Mouse (Mus musculus): Measurements from ENCODE around the gene Cdc37l1. TPM values are rescaled to one million over a fixed set of nuclear protein-coding genes. Genes with fewer than 3 reads are reported as not detected.
A peak's percentile ranks its signal among the peaks of the same experiment; 100 is the strongest.
"Not testable (repeated sequence)": the region's sequence is repeated elsewhere in the genome, so short reads cannot be mapped to it uniquely, and the experiment has no call there.

Gene Cdc37l1
- total RNA-seq, 2 experiments from 2014 or later, result 58.5 to 64.7 TPM

DNA sequence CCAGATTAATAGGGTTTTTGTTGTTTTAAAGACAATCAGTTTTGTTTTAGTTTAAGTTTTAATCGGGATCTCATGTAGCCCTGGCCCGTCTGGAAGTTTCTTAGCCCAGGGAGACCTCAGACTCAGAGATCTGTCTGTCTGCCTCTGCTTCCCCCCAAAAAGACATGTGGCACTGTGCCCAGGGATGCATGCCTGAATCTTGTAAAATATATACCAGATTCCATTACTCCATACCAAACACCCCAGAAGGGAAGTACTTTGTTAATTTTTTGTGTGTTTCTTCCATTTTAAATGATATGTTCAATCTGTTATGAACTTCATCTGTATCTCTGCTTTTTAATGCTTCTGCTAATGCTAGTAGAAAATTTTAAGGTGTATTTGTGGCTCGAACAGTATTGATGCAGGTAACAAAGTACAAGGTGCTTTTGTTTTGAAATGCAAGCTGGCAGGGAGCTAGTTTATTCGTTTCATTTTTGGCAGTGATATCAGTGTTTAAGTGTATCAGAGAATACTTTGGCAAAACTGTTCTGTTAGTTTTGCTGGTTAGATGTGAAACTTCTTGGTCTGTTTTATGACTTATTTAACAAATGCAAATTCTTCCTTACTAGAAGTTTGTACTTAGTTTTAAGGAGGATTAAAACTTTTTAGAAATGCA is 8.0 kb downstream of the Cdc37l1 start:
- intact Hi-C loops (cut with DNase I), result no loop called here

DNA sequence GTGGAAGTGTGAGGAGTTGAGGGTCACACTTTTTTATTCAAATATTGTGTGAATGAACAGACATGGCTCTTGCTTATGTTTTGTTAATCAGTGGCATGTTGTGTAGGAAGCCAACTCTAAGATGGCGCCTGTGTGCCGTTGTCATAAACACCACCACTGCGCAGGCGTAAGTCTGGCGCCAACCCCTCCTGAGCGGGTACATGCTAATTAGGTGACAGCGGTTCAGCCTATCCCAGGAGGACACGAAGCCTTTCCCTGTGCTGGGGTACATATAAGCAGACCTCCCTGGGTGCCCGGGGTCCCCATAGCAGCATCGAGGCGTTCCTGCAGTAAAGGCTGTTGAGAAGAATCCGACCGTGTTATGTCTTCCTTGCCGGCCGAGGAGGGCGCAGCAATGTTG is 10.2 kb downstream of the Cdc37l1 start:
- intact Hi-C loops (cut with DNase I); DNase-seq (ENCODE audit: low spot score): not testable (repeated sequence)

More for the DNA sequence above, 8.0 kb downstream of the Cdc37l1 start:
- no peak for DNase-seq (ENCODE audit: low spot score)

DNA sequence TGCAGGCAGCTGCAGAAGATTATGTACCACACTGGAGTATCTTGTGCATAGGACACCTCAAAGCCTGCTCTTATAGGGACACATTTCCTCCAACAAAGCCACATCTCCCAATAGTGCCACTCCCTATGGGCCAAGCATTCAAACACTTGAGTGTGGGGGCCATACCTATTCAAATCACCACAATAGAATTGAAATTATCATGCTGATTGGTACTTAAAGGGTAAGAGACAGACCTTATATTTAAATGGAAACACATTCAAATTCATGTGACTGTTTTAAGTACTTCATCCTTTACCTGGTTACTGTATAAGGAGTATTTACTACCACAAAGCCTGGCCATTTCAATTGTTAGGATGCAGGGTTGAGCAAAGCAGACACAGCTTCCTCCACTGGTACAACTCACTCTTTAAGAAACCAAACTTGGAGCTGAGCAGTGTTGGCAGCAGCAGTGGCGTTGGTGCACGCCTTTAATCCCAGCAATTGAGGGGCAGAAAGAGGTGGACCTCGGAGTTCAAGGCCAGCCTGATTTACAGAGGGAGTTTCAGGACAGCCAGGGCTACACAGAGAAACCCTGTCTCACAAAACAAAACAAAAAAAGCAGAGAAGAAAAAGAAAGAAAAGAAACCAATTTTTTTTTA is 18.0 kb downstream of the Cdc37l1 start:
- intact Hi-C loops (cut with DNase I), result no loop called here
- DNase-seq (ENCODE audit: low spot score), result no peak

DNA sequence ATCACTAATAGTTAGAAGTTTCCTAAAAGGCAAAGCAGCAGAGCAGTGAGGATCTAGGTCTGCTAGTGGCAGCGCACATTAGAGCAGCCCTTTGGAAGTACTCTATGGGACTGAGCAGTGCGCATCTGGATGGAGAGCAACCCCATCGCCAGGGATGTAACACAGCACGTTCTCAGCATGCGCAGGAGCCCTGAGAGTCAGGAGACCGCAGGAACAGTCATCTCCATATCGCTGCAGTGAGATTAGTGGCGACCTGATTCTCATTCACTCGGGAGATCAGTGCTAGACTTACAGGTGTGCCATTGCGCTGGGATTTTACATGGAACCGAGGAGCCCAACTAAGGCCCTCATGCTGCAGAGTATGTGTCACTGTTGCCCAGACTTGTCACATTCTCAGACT is 18.9 kb downstream of the Cdc37l1 start:
- intact Hi-C loops (cut with DNase I), result no loop called here

DNA sequence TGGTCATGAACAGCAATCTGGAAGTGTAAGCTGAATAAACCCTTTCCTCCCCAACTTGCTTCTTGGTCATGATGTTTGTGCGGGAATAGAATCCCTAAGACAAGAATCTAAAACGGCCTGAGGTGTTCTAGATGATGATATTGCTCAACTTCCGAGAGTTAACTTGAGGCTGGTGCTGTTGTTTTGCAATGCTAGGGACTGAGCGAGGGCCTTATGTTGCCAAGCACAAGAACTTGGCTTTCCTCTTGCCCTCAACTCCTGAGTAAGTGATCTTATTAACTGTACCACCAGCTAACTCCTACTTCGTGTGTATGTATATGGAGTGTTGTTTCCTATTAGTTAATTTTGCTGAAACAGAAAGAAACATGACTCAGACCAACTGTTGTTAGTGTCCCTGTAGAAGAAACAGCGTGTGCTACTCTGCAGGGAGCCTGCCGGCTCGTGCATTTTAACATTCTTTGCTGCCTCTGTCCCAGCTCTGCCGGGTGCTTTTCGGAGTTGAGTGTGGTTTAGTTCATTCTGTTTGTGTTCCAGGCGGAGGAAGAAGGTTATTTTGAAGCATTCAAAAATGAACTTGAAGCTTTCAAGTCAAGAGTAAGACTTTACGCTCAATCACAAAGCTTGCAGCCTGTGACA is 21.3 kb downstream of the Cdc37l1 start:
- intact Hi-C loops (cut with DNase I), result no loop called here
- DNase-seq (ENCODE audit: low spot score), result no peak

More for the DNA sequence above, 18.9 kb downstream of the Cdc37l1 start:
- no peak for DNase-seq (ENCODE audit: low spot score)

DNA sequence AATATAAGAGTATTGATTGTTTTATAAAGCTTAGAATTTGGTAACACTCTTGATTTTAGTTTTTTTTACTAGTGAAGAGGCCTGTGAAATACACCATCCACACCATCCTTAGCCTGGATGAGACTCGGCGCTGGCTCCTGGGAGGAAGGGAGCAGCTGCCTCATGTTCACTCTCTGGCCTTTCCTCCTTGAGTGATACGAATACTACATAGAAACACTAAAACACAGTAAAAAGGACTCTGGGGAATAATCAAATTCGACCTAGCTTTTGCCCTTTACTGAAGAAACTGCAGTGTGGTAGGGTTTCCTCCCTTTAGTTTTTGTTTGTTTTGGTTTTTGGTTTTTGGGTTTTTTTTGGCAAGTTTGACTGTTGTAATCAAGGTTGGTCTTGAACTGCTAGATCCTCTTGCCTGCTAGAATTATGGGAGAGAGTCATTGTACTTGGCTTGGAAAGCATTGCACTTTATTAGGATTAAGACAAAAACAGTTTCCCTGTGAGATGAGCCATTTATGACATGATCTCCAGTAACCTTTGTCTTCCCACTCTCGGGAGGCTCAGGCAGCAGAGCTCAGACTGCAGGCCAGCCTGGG is 24.4 kb downstream of the Cdc37l1 start:
- DNase-seq (ENCODE audit: low spot score), result no peak
- intact Hi-C loops (cut with DNase I), result no loop called here

DNA sequence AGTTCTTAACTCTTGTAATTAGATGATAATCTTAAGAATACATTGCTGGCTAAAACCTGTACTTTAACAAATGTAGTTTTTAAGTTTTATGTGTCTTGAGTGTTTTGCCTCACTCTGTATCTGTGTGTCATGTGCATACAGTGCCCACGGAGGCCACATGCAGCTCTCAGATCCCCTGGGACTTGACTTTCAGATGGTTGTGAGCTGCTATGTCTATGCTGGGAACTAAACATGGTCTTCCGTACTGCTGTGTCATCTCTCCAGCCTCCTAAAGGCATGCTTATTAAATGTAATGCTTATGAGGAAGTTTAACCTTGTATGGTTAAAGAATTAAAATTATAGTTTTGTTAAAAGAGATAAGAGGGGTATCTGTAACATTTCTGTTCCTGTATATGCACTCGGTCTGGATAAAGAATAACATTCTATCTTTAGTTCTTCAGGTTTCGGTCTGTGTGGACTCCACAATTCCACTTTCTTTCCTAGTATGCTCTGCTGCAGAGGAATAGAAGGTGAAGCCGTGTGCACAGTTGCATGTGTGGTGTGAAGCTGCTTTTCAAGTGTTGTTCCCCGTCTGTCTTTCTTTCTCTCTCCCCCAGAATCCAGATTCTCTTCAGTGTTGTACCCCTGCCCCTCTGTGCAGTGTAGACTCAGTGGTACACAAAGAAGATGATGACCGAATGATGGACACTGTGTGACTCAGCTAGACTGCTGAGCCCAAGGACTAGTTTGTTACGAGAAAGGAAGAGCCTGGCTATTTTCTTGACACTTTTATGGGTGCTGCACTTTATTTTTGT is 25.5 kb downstream of the Cdc37l1 start:
- intact Hi-C loops (cut with DNase I), result no loop called here

DNA sequence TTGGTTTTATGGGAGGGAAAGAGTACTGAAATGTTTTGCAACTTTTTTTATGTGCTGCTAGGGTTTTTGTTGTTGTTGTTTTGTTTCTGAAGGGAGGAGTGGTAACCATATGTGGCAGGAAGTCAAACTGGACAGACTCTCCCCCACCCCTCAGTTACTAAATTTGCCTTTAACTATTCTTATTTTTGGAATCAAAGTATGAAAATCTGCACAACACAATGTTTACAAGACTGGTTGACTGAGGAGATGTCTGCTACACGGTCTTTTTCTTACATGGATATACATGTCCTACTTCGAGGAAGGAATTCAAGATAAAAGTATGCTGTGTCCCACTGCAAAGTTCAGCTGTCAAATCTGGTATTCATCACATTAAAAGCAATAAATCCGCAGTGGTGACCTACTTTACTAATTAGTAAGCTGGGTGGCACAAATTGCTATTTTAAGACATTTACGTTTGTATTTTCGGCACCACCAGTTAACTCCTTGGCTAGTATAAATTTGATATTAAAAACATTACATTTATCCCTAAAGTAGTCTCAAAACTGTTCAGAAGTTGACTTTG is 26.1 kb downstream of the Cdc37l1 start:
- intact Hi-C loops (cut with DNase I), result no loop called here
- no peak for DNase-seq (ENCODE audit: low spot score)

More for the DNA sequence above, 25.5 kb downstream of the Cdc37l1 start:
- DNase-seq (ENCODE audit: low spot score), result no peak

DNA sequence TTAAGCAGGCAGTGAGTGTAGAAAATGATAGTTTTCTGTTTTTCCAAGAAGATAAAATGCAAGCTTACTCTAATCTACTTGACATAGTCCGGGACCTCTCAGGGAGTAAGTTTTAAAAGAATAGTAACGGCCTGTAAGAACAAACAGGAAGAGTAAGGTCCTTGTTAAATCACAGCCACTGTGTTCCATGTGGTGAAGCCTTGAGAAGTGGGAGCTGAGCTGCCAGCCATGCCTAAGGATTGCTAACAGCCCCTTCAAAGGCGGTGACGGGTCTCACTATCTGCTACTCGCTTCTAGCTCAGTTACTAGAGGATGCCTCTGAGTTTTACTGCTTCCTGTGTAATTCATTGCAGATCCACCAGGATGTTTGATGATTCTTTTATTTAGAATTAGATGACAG is 26.6 kb downstream of the Cdc37l1 start:
- DNase-seq (ENCODE audit: low spot score), result no peak
- intact Hi-C loops (cut with DNase I), result no loop called here

DNA sequence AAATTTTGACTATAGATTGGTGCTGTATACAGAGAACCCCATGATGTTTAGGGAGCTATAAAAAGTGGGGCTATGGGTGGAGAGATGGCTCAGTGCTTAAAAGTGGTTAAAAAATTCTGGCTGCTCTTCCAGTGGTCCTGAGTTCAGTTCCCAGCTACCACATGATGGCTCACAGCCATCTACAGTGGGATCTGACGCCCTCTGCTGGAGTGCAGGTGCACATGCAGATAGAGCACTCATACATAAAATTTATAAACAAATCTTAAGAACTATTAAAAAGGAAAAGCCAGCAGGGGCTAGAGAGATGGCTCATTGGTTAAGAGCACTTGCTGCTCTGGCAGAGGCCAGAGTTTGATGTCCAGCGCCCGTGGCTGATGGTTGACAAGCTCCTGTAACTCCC is 29.5 kb downstream of the Cdc37l1 start:
- DNase-seq (ENCODE audit: low spot score), result no peak
- intact Hi-C loops (cut with DNase I), result no loop called here

DNA sequence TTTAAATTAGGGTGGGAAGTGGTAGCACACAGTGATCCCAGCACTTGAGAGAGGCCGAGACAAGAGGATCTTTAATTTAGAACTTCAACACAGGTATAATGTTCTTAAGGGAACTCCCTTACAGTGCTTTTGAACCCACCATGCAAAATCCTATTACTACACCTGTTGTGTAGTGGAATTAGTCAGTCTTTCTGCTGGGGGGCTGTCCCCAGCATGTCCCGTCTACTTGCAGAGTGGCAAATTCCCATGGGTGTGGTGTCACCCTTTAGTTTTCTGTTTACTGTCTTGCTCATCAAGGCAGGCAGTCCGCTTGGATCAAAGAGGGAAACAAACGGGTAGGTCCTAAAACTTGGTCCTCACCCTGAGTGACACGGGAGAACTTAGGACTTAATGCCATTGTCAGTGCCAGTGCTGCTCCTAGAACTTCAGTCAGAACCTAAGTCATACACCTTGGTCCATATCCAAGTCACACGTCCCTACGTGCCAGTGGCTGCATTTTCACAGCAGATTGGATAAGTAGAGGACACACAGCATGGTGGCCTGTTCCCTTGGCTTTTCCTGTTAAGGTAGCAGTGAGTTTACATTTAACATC is 31.7 kb downstream of the Cdc37l1 start:
- intact Hi-C loops (cut with DNase I), result no loop called here
- no peak for DNase-seq (ENCODE audit: low spot score)

DNA sequence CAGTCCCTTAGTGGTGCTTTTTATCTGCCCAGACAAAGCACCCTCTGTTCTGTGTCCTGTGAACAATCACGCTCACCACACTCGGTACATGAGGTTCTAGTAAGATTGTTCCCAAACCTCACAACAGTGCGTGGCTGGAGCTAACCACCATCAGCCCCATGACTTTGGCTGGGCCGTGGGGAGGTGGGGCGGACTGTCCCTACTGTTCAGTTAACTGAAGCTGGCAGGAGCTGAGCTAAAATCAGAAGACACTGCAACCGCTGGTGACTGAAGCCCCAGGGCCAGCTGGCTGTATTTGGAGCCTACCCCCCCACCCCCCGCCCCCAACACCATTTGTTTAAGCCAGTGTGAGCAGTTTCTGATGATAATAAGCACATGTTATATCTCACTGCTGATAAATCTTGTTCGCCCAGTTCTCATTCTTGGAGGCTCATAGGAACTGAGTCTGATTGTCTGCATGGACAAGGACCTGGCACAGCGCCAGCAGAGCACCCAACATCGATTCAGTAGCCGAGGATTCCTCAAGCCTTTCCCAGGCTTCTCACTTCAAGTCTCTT is 34.3 kb downstream of the Cdc37l1 start:
- peak; percentile 42 for DNase-seq (ENCODE audit: low spot score)
- intact Hi-C loops (cut with DNase I), result no loop called here

DNA sequence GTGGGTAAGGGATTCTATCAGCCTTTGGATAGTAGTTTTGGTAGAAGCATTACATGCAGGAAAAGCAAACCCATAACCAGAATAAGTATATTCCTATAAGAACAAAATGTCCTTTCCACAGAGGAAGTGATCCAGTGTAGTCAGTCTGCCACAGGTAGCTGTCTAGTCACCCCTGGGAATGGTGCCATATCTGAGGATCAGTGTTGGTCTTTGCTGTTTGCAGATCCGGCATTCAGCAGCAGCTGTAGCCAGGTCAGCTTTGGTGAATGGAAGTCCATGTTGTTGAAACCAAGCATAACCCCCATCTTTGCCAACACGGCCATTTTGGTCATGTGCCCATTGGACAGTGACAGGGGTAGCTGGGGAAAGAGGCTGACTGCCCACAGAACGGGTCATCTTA is 41.6 kb downstream of the Cdc37l1 start:
- intact Hi-C loops (cut with DNase I), result no loop called here

DNA sequence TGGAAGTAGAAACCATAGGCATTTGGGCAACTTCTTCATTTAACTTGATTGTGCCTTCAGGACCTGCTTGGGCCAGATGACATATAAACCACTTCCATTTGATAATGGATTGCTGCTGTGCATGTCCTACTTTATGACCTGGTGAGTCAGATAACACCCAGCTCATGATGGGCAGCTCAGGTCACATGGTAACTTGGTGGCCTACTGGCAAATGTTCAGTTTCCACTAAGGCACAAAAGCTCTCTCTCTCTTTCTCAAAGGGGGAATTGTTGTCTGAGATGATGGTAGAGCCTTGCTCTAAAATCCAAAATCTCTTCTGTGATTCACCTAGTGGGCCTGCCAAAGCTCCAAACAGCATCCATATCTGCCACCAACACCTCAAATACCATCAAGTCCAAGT is 42.5 kb downstream of the Cdc37l1 start:
- intact Hi-C loops (cut with DNase I), result no loop called here
- no peak for DNase-seq (ENCODE audit: low spot score)

More for the DNA sequence above, 41.6 kb downstream of the Cdc37l1 start:
- DNase-seq (ENCODE audit: low spot score), result no peak

DNA sequence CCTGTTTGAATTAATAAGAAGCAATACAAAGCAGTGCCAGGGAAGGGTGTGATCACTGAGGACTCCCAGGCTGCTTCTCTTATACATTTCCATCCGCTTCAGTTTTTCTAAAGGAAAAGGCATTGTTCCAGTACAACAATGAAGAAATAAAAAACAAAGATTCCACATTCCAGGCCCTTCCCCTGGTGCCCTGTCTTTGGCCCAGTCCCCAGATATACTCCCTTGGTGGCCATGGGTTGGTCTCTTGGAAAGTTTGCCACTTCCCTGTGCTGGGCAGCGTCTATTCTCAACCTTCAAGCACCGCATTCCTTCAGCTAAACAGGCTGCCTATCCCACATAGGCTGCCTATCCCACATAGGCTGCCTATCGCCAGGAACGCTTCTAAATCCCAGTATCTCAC is 46.9 kb downstream of the Cdc37l1 start:
- intact Hi-C loops (cut with DNase I), result no loop called here
- no peak for DNase-seq (ENCODE audit: low spot score)

DNA sequence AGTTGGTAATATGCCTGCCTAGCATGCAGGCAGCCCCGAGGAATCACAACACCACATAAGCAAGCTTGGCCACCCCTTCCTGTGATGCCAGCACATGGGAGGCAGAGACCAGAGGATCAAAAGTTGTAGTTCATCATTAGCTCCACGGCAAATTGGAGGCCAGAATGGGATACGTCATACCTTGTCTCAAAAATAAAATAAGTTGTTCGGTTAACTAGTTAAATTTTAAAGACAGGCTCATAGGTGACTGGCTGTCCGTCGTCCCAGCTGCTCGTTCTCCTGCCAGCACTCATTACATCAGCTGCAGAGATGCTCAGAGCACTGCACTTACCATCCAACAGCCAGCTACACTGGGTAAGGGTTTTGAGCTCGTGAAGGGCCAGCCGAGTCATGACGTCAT is 47.4 kb downstream of the Cdc37l1 start:
- intact Hi-C loops (cut with DNase I), result no loop called here
- no peak for DNase-seq (ENCODE audit: low spot score)

DNA sequence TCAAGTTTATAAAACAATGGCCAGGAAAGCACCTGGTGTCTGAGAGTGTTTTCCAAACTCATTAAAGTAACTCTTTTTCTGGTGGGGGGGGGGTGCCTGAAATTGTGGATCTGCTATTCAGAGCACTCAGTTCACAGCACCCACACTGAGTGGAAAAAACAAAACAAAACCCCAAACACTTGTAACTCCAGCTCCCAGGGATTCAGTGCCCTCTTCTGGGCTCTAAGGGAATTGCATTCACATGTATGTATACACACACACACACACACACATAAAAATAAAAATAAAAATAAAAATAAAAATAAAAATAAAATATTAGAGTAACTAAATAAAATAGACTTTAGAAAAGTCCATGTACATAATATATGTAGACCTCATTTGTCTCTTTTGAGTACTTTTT is 49.2 kb downstream of the Cdc37l1 start:
- intact Hi-C loops (cut with DNase I), result no loop called here
- no peak for DNase-seq (ENCODE audit: low spot score)

DNA sequence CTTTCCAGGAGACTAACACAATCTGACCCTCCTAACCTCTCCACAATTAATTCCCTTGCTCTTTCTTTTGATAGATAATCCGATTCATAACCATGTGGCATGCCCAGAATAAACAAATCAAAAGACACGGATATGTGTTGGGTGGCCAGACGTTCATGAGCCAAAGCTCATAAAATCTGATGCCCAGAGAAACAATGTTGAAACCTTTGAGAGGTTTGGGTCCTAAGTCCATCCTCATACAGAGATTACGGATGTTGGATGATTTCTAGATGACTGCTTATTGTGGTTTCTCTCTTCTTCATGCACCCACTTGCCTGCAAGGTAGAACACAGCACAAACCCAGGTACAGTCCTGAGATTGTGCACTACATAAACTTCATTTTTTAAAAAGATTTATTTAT is 50.1 kb downstream of the Cdc37l1 start:
- intact Hi-C loops (cut with DNase I), result no loop called here
- DNase-seq (ENCODE audit: low spot score), result no peak

DNA sequence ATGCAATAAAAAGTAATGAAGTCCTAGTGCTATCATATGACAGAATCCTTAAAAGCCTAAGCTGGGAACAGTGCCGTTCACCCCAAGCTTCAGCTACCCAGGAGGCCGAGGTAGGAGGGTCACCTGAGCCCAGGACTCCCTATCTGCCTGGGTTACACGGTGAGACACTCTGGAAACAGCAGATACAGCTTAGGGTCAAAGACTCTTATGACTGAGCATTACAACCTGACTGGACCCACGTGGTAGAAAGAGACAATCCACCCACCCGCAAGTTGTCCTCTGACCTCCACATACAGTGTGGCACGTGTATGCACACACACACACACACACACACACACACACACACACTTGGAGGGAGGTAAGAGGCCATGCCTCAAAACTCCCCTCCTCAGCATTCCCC is 52.0 kb downstream of the Cdc37l1 start:
- intact Hi-C loops (cut with DNase I), result no loop called here
- no peak for DNase-seq (ENCODE audit: low spot score)
